Mouse (Mus musculus) frontal cortex, adult (tissue): ENCODE data around the gene Cd244a.
A peak's percentile ranks its signal among the peaks of the same experiment; 100 is the strongest.

Experiments used
- ATAC-seq: cut with Nextera tagmentation; 2 replicates; pipeline ENCODE4 v1.9.2; 2017; ENCODE audit warnings: mild to moderate bottlenecking, moderate library complexity, mixed read lengths; ENCODE audit not compliant: low TSS enrichment

Gene Cd244a

DNA sequence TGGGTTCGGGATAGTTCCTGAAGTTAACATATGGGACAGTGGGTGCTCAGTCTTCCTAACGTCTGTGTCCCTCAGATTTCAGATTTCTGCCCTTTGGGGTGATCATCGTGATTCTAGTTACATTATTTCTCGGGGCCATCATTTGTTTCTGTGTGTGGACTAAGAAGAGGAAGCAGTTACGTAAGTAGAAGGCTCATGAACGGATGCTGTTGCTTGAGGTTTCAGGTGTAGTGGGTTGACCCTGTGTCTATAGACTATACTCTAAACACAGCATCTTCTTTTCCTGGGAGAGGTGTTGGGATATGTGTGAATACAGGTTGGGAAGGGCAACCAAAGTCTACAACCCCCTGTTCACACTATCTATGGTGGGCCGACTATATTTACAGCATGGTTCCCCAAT lies 18.2 kb downstream of the Cd244a start:
- ATAC-seq: no peak

DNA sequence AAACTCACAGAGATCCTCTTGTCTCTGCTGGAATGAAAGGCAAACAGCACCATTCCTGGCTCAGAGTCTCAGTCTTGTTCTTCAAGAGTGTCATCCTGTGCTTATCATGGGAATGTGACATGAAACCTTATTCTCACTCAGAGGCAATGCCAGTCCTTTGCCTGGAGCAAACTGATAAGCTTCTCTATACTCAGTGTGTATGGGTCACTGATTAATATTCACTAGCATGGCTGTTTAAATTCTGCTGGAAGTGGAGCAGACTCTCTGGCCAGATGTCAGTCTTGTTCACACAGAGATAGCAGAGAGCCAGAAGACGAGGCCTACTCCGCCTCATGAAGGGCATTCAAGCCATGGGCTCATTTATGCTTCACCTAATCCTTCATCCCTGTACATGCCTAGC lies 25.6 kb downstream of the Cd244a start:
- no peak for ATAC-seq

DNA sequence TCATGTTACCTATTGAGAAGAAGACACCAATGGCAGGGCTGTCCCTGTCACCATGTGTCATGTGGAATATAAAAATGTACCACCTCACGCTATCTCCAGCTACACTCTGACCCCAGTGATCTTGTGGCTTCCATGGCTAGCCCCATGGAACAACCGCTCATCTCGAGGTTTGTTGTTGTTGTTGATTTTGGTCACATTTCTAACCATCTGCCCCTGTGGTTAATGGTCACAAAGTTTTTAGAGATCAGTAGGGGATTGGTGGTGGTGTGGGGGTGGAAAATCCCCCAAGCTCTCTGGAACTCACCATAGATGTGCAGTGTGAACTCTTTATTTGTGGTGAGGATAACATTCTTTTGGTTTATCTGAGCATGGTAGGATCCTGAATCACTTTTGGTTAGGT lies 45.7 kb downstream of the Cd244a start:
- no peak for ATAC-seq

DNA sequence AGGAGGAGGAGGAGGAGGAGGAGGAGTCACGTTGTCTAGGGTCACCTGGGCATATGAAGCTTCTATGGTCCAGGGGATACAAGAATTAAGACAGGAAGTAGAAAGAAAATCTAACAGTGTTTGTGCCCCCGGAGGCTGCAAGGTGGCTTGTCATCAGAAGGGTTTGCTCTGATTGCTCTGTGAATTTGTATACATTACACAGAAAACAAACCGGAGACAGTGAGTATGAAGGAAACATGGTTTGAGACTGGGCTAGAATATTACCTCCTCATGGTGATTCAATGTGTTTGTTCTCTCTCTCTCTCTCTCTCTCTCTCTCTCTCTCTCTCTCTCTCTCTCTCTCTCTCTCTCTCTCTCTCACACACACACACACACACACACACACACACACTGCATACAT lies 47.7 kb downstream of the Cd244a start:
- ATAC-seq: no peak

DNA sequence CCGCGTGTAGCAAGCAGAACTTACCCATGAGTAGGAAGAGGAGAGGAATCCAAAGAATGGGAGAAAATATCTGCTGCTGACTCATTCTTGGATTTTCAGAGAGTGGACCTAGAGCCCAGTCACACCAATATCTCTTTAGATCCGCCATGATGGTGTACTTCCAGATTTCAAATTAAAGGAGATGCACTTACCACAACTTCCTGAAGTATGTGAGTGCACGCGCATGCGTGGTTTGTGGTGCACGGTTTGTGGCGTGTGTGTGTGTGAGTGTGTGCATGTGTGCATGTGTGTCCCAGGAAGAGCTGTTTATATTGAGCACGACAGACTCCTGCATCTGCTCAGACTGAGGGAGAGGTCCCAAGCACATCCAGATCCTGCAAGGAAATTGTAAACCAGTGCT lies 48.2 kb downstream of the Cd244a start, which contains the start of gene Ly9:
Gene Ly9, minus strand, starts transcription at position 235 of the 400 bp plus-strand sequence.
- no peak for ATAC-seq

DNA sequence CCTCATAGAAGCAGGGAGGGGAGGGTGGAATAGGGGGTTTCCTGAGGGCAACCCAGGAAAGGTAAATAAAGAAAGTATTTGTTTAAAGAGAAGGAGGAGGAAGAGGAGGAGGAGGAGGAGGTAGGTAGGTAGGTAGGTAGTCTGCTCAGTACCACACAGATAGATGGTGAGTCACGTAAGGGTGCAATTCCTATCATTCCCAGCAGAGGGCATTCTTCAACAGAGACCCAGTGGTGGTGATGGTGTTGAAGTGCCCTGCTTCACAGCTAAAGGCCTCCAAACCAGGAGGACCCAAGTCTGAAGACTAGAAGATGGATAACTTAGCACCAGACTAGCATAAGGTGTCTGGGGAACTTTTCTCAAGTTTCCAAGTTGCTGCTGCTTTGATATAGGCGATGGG lies 51.0 kb downstream of the Cd244a start:
- no peak for ATAC-seq

DNA sequence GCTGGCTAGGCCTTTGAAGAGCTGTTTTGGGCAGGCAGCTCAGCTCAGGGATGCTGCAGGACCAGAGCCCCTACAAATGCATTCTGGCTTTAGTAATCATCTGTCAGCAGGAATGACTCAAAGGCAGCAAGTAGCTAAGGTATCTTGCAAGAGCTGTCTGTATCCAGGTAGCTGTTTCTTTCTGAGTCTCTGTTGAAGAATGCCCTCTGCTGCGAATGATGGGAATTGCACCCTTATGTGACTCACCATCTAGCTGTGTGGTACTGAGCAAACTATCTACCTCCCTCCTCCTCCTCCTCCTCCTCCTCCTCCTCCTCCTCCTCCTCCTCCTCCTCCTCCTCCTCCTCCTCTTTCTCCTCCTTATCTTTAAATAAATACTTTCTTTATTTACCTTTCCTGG lies 51.8 kb downstream of the Cd244a start:
- no peak for ATAC-seq

DNA sequence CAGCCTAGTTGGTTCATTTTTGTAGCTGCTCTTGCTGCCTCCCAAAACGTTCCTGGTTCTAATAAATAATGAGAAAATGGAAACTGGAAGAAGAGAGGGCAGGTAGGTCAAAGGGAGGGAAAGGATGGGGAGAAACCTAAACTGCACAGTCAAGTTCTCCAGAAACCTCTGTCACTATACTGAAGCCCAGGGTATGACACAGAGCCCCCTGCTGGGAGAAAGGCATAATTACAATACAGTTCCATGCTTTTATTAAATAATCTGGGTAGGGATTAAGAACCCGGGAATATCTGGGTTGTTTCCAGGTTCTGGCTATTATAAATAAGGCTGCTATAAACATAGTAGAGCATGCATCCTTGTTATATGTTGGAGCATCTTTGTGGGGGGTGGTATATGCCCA lies 55.0 kb downstream of the Cd244a start:
- peak; percentile 71; the same call in 1 of the 2 replicates for ATAC-seq

DNA sequence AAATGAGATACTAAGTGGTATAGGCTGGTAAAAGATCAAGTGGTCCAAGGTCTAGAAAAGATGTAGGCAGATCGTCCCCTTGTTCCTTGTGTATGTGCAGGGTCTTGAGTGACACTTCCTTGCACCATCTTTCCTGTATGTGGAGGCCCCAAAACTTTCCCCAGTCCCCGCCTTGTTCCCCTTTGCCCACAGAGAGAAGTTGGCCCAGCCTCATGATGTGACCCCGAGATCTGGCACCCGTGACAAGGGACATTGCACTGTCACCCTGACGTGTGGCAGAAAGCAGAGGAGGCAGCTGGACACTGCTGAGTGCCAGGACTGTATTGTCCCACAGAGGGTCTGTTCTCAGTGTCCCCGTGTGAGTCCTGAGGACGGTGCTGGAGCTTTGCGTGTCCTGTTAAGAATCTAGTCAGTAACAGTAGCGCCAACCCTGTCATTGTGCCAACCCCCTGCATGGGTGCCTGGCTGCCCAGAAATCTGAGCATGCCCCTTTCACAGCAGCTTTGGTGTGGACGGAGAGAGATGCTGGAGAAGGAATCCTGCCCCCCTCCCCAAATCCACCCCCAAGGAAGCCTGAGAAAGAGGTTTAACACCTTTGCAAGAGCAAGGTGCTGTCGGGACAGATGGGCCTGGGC lies 58.0 kb downstream of the Cd244a start:
- ATAC-seq: no peak

DNA sequence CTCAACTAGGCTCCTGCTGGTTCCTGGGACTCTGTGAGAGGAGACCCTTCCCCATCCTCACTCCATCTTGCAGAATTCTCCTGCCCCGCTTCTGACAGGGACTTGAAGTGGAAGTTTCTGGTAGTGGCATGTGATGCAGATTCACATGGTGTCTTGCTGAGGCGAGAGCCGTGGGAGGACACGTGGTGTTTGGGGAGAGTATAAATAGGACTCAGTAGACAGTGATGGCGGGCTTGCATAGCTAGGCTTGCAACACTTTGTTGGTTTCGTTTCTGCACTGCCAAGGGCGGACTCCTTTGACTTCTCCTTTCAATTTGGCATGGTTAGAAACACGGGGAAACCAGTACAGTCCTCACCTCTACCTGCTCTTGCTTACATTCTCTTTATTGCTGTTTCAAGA lies 60.0 kb downstream of the Cd244a start:
- ATAC-seq: peak; percentile 84; the same call in 1 of the 2 replicates

DNA sequence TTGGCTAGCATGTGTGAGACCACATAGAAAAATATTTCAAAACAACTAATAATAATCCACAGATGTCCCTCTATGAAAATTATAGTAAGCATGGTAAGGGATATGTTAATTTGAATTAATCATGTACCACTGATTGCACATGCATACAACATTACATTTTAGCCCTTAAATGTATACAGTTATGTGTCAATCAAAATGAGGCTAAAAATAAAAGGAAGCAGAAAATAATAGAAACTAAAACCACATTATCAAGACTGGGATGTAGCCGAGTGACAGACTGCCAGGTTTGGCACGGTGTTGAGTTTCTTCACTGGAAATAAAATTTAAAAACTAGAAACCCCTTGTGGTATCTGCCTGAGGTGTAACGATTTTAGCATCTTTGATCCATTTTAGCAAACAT lies 60.7 kb downstream of the Cd244a start:
- ATAC-seq: no peak

DNA sequence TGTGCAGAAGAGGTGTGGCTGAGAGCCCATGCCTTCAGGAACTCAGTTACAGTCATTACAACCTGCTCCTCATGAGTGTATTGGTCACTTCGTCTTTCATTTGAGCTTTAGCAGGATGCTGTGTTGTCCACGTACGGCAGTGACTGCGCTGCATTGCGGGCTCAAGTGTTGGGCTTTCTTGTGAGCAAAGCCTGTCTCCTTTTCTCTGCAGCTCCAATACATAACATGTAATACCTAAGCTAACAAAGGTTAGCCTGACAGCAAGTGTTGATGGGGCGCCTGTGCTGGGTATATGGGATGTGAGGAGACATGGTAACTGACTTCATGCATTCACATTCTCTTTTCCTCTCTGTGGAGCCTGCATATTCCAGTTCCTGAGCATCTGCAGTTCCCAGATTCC lies 61.1 kb downstream of the Cd244a start:
- no peak for ATAC-seq

DNA sequence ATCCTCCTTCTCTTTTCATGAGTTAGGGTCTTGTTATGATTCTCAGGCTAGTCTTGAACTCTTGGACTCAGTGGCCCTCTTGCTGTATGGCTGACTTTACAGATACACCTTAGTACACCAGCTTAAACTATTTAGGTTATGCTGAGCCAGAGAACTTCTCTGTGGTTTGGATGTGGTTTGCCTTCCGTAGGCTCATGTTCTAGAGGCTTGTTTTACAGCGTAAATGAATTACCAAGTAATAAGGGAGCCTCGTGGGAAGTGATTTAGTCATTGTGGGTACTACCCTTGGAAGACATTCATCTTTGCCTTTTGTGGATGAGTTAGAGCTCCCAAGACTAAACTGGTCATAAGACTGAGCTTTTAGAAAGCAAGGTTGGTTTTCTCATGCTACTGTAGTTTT lies 68.8 kb downstream of the Cd244a start:
- no peak for ATAC-seq

DNA sequence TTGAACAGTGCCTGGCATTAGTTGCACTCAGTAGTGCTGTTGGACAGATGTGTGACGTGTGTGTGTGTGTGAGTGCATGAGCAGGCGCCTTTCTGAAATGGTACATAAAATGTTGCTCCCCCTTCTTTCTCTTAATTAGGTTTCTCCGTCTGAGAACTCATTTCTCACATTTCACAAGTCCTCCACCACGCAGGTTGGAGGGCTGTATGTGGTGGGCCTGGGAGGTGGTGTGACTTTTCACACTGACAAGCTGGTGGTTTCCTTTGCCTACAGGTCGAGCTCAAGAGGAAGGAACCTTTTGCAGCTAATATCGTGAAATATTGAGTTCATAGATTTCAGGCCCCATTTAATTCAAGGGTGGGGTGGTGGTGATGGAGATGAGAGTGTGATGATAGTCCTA lies 70.2 kb downstream of the Cd244a start:
- no peak for ATAC-seq

DNA sequence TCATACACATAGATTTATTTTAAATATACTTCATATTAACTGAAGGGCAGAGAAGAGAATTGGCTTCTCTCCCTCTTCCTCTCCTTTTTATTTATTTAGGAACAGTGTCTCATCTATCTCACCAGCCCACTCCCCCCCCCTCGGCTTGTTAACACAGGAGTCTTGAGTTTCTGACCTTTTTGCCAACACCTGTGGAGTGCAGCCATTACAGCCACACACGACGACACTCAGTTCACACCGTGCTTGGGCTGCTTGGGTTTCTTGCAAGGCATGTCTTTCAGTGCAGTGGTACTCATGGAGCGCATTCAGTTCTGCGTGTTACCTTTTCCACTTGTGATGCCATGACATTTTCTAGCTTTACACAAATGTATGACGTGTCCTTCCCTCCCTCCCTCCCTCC lies 71.0 kb downstream of the Cd244a start:
- ATAC-seq: no peak

DNA sequence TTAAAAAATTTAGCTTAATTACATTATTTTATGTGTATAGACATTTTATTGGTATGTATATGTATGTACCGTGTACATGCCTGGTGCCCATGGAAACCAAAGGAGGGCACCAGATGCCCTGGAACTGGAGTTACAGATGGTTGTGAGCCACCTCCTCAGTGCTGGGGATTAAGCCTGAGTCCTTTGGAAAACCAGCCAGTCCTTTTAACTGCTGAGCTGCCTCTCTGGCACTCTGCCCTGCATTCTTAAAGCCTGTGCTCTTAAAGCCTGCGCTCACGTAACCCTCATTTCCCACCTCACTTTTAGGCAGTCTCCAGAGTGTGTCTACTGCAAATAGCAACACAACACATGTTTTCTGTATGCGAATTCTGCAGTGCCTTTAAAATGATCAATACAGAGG lies 71.9 kb downstream of the Cd244a start:
- ATAC-seq: no peak

DNA sequence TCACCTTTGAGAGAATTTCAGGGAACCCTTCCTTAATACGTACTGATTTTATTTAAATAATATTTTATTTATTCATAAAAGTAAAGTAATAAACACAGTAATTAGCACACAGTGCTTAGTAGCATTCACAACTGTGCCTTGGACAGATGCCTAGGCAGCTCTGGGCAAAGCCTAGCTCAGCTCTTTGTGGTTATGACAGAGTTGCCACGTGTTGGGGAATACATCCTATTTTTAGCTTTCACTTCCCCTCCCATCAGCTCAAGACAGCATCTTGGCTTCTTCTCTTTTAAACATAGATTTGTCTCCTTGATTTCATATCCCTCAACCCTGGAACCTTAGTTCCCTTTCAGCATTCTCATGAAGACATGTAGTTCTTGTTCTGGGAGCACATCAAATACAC lies 72.5 kb downstream of the Cd244a start:
- ATAC-seq: peak; percentile 80

DNA sequence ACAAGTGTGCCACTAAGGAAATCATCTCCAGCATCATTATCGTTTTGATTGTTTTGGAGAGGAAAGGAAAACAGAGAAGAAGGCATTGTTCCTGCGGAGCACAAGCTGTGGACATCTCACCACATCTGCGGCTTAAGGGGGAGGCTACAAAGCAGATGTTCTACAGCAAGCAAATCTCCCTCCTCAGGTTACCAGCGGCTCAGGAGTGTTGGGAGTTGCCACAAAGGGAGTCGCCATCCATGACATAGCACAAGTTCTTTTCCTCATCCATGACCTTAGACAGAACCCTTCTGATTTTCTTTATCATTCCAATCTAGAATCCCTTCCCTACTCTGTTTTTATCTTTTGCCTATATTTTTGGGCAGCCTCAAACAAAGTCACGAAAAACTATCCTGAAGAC lies 76.7 kb downstream of the Cd244a start:
- ATAC-seq: no peak

DNA sequence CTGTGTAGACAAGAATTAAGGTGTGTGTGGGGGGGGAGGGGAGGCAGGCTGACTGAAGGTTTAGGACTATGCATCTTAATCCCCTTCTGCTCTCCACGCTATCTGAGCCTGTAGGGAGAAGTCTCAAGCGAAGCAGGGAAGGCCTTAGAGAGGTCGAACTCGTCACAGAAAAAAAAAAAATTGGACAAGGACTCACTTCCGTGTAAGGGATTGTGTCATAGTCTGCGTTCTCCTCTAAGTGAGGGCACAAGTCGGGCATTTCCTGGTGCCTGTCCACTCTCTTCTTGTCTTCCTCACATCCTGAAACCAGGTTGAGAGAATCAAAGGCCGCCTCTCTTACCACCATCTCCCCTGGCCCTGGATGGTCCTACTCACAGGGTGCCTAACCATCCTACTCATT lies 78.1 kb downstream of the Cd244a start:
- no peak for ATAC-seq

DNA sequence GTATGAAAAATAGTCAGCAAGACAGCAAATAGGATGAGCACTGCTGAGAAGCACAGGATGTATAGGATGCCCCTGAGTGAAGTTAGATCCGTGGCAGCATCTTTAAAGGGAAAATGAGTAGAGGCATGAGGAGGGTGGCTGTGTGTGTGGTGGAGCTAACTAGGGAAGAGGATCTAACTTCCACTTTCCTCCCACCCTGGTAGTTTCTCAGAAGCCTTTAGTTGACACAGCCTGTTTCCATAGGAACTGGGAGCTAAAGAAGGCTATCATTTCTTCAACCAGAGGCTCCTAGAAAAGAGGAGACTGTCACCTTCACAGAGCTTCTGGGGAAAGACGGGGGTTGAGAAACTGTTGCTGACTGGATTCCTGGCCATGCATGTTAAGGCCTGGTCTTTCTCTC lies 79.7 kb downstream of the Cd244a start:
- peak; percentile 81 for ATAC-seq

DNA sequence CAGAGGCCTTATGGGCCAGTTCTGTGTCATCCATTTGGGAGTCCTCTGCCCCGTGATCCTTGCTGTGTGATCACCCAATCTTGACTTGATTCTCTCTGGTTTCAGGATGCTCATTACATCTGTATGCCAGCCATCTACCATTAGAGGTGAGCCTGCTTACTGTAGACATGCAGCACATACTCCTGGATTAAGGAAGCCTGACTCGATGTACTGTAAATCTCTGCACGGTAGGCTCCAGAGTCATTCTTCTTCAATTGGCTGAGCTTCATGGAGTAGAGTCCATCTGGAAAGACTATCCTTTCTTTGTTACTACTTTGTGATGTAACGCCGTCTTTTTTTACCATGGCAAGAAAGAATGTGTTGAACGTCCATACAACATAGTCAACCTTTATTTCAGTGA lies 81.8 kb downstream of the Cd244a start:
- no peak for ATAC-seq

DNA sequence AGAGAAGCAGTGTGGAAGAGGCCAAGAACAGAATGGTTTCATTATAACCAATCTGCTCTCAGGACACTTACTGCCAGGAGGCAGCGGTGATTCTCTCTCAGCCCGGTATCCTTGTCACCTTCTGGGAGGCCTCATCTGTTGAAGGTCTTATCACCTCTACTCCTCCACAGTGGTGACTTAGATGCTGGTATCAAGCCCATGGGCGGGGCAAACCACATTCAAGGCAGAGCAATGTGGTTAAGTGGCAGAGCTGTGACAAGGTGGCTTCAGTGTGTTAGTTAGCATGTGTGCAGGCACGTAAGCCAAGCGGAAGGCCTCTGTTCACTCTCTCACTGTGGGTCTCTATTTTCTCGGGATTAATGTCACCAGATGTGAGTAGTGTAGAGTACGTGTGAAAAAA lies 84.6 kb downstream of the Cd244a start:
- ATAC-seq: no peak

DNA sequence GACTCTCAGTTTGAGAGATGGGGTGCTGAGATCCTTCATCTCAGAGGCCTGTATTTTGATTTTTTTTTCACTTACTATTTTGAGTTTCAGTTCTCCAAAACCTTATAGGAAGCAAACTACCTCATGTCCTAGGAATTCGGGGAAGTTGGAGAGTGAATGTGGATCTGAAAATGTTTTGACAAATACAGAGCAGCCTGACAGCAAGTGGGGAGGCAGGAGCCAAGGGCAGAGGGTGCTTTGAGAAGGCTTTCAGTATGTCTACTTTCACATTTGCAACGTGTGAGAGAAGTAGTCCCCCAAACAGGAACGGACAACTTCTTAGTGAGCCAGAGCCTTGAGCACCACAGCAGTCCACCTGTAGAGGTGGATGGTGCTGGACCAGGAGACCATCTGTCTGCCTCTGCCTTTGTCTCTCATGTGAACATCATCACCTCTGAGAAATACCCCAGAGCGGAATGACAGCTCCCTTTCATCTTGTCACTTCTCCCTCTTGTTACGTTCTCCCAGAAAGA lies 87.5 kb downstream of the Cd244a start:
- no peak for ATAC-seq

DNA sequence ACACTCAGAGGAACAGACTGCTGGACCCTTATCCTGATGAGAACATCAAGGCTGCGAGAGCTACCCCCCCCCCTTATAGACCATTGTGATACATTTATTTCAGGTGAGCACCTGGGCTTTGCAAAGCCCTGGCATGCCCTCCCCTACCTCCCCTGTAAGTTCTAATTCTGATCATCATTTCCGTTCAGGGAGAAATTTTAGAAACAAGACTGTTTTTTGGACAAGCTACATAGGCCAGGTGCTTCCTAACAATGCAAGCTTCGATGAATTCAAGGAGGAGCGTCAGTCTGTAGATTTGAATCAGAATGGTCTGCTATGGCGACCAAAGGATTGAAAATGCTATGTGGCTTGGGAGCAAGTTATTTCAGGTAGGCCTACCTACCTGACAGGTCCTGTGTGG lies 88.7 kb downstream of the Cd244a start:
- no peak for ATAC-seq
